Comparison of ENCODE assay signal across 15 mouse cellular contexts in the genomic region with DNA sequence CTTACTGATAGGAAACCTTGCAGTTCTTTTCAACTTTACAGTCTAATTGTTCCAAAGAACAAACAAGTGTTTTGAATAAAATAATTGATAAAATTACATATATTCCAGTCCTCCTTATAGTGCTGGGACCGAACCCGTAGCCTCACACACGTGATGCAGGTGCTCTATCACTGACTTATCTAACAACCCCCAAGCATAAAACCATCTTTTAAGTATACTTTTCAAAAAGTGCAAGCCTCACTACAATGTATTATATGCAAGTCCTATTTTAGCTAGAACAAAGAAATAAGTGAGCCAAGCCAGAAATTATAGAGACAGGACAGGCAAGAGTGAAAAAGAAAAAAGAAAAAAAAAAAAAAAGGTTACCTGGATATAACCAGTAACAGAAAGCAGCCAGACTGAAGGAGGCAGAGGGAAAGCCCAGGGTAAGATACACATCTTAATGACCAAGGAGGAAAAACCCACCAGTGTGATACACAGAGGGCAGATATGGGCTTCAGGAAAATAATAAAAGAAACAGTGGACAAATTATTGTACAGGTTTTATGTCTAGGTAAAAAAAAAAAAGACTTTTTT. TPM values are rescaled to one million over a fixed set of nuclear protein-coding genes. Genes with fewer than 3 reads are reported as not detected.
DNase-seq lines count a peak whose midpoint lies in the region; ATAC-seq lines count a peak whose summit lies in the region.
"Had no signal": no experiment of that assay in that cellular context is flagged by ENCODE, and none has a peak within 500 bp of the region (broad histone marks: within the 10 kb centered on the region; RNA-seq: fewer than 3 reads in every experiment).

No protein-coding gene starts in this region.

- peak overlapping the region; percentile 71 for H3K27ac ChIP-seq in heart, embryonic 10.5 days
- H3K27ac ChIP-seq in hindbrain, embryonic 14.5 days, result no peak overlapping the region
- no peak overlapping the region for H3K27ac ChIP-seq in hindbrain, embryonic 11.5 days (ENCODE audit: low read depth, low read length)
- peak overlapping the region; percentile 72 for H3K27ac ChIP-seq in lung, embryonic 15.5 days
- no peak overlapping the region for H3K27ac ChIP-seq in midbrain, embryonic 11.5 days (ENCODE audit: low read depth, low read length)
- H3K27ac ChIP-seq: macrophage; midbrain, embryonic 13.5 days had no signal

- peak overlapping the region; percentile 11; the same call in 1 of the 2 replicates for H3K9ac ChIP-seq in hindbrain, embryonic 14.5 days
- no peak overlapping the region for H3K9ac ChIP-seq in hindbrain, embryonic 11.5 days (ENCODE audit: low read depth, low read length)
- H3K9ac ChIP-seq in lung, embryonic 15.5 days, result no peak overlapping the region
- no peak overlapping the region for H3K9ac ChIP-seq in midbrain, embryonic 11.5 days (ENCODE audit: low read length)
- H3K9ac ChIP-seq: midbrain, embryonic 13.5 days had no signal

- 79% methylated on average over 3 of the region's 3 CpGs for WGBS in heart, embryonic 10.5 days
- WGBS in hindbrain, embryonic 14.5 days, result 86% methylated on average over 3 of the region's 3 CpGs
- WGBS in hindbrain, embryonic 11.5 days, result 91% methylated on average over 3 of the region's 3 CpGs
- WGBS in lung, embryonic 15.5 days, result 64% methylated on average over 3 of the region's 3 CpGs
- WGBS in midbrain, embryonic 11.5 days, result 96% methylated on average over 3 of the region's 3 CpGs

- peaks cover 11% of the 10 kb centered on the region; the same call in 1 of the 2 replicates for H3K36me3 ChIP-seq in heart, embryonic 10.5 days
- peaks cover 15% of the 10 kb centered on the region; the same call in 1 of the 2 replicates for H3K36me3 ChIP-seq in hindbrain, embryonic 14.5 days (replicated peaks; ENCODE audit: control insufficient read depth, insufficient read depth)
- no peaks in the 10 kb centered on the region for H3K36me3 ChIP-seq in hindbrain, embryonic 11.5 days (ENCODE audit: control insufficient read depth, insufficient read depth, low read length)
- H3K36me3 ChIP-seq in lung, embryonic 15.5 days, result peaks cover 4% of the 10 kb centered on the region; the same call in 1 of the 2 replicates
- H3K36me3 ChIP-seq in midbrain, embryonic 11.5 days (ENCODE audit: control insufficient read depth, insufficient read depth, low read length), result no peaks in the 10 kb centered on the region

- no peak overlapping the region for H3K4me3 ChIP-seq in heart, embryonic 10.5 days
- no peak overlapping the region for H3K4me3 ChIP-seq in hindbrain, embryonic 14.5 days (replicated peaks; ENCODE audit: low read length)
- H3K4me3 ChIP-seq in hindbrain, embryonic 11.5 days (ENCODE audit: low read depth, low read length), result no peak overlapping the region
- no peak overlapping the region for H3K4me3 ChIP-seq in lung, embryonic 15.5 days
- H3K4me3 ChIP-seq in midbrain, embryonic 11.5 days (ENCODE audit: low read depth, low read length), result no peak overlapping the region
- H3K4me3 ChIP-seq: midbrain, embryonic 13.5 days had no signal

- H3K9me3 ChIP-seq in heart, embryonic 10.5 days, result no peaks in the 10 kb centered on the region
- H3K9me3 ChIP-seq in hindbrain, embryonic 14.5 days (ENCODE audit: control insufficient read depth, low read length), result no peaks in the 10 kb centered on the region
- H3K9me3 ChIP-seq in hindbrain, embryonic 11.5 days (ENCODE audit: control insufficient read depth, low read length), result no peaks in the 10 kb centered on the region
- no peaks in the 10 kb centered on the region for H3K9me3 ChIP-seq in lung, embryonic 15.5 days
- no peaks in the 10 kb centered on the region for H3K9me3 ChIP-seq in midbrain, embryonic 11.5 days (ENCODE audit: control insufficient read depth, low read length)
- H3K9me3 ChIP-seq: G1E; midbrain, embryonic 13.5 days had no signal

- DNase-seq in heart, embryonic 10.5 days (ENCODE audit: low spot score), result no peak
- no peak for DNase-seq in heart, postnatal 25 days (ENCODE audit: low spot score)
- DNase-seq in hindbrain, embryonic 14.5 days (ENCODE audit: low spot score), result no peak
- no peak for DNase-seq in hindbrain, embryonic 11.5 days (ENCODE audit: low spot score)
- no peak for DNase-seq in lung, postnatal 25 days (ENCODE audit: low spot score)
- no peak for DNase-seq in midbrain, embryonic 11.5 days (ENCODE audit: low spot score, missing footprints)
- DNase-seq: adrenal gland, adult 2 months; cerebellum, adult 11-12 months; gastrocnemius, postnatal 36 days; kidney, postnatal 10 days; layer of hippocampus, adult 9-11 months had no signal

- H3K4me2 ChIP-seq in hindbrain, embryonic 14.5 days (replicated peaks), result no peak overlapping the region
- H3K4me2 ChIP-seq in hindbrain, embryonic 11.5 days (replicated peaks; ENCODE audit: low read depth, low read length), result no peak overlapping the region
- H3K4me2 ChIP-seq in lung, embryonic 15.5 days, result no peak overlapping the region; the same call in 1 of the 2 replicates
- no peak overlapping the region for H3K4me2 ChIP-seq in midbrain, embryonic 11.5 days
- H3K4me2 ChIP-seq: midbrain, embryonic 13.5 days had no signal

- no peak for ATAC-seq in hindbrain, embryonic 14.5 days (ENCODE audit: low FRiP score)
- no peak for ATAC-seq in hindbrain, embryonic 11.5 days (ENCODE audit: low FRiP score)
- no peak for ATAC-seq in lung, embryonic 15.5 days (ENCODE audit: borderline replicate concordance, extremely low read depth, low FRiP score, low TSS enrichment)
- no peak for ATAC-seq in midbrain, embryonic 11.5 days (ENCODE audit: low FRiP score)
- ATAC-seq: midbrain, embryonic 13.5 days had no signal

- H3K27me3 ChIP-seq in heart, embryonic 10.5 days (ENCODE audit: insufficient read depth, poor library complexity, severe bottlenecking), result no peaks in the 10 kb centered on the region
- no peaks in the 10 kb centered on the region for H3K27me3 ChIP-seq in hindbrain, embryonic 14.5 days (ENCODE audit: control insufficient read depth, insufficient read depth, low read length)
- H3K27me3 ChIP-seq in hindbrain, embryonic 11.5 days (ENCODE audit: control insufficient read depth, insufficient read depth, low read length), result no peaks in the 10 kb centered on the region
- no peaks in the 10 kb centered on the region for H3K27me3 ChIP-seq in lung, embryonic 15.5 days
- no peaks in the 10 kb centered on the region for H3K27me3 ChIP-seq in midbrain, embryonic 11.5 days (ENCODE audit: control insufficient read depth, insufficient read depth, low read length)
- H3K27me3 ChIP-seq: midbrain, embryonic 13.5 days had no signal

- H3K4me1 ChIP-seq in heart, embryonic 10.5 days, result peaks cover 11% of the 10 kb centered on the region
- H3K4me1 ChIP-seq in hindbrain, embryonic 14.5 days (replicated peaks; ENCODE audit: control insufficient read depth, insufficient read depth, low read length), result no peaks in the 10 kb centered on the region
- H3K4me1 ChIP-seq in hindbrain, embryonic 11.5 days (replicated peaks; ENCODE audit: control insufficient read depth, insufficient read depth, low read length), result no peaks in the 10 kb centered on the region
- peaks cover 7% of the 10 kb centered on the region; the same call in 1 of the 2 replicates for H3K4me1 ChIP-seq in lung, embryonic 15.5 days
- H3K4me1 ChIP-seq in midbrain, embryonic 11.5 days (ENCODE audit: control insufficient read depth, insufficient read depth, low read length), result no peaks in the 10 kb centered on the region
- H3K4me1 ChIP-seq: midbrain, embryonic 13.5 days had no signal

- intact Hi-C loops in heart, postnatal 25 days (cut with DNase I), result no loop called here

RNA-seq across cellular contexts. Expression of a gene that starts 36.7 kb away (rescaled TPM):
- polyA plus RNA-seq in heart, embryonic 10.5 days (2016; fragmentation: Nextera tagmentation; extraction: Ambion mirVana), result 107 and 115 TPM in 2 replicates
- 10 to 100 TPM; 63.1 to 66.1 TPM for total RNA-seq in heart, postnatal 25 days (2021)
- 148 and 151 TPM in 2 replicates for polyA plus RNA-seq in hindbrain, embryonic 14.5 days (2014; fragmentation: Nextera tagmentation; extraction: Ambion mirVana)
- 97.9 and 105 TPM in 2 replicates for polyA plus RNA-seq in hindbrain, embryonic 11.5 days (2014; fragmentation: Nextera tagmentation; extraction: Ambion mirVana)
- polyA plus RNA-seq in lung, embryonic 15.5 days (2015; fragmentation: Nextera tagmentation; extraction: Ambion mirVana), result 99.3 and 107 TPM in 2 replicates
- 93.7 and 103 TPM in 2 replicates for polyA plus RNA-seq in midbrain, embryonic 11.5 days (2014; fragmentation: Nextera tagmentation; extraction: Ambion mirVana)

RNA-seq across cellular contexts. Expression of a gene that starts 36.8 kb away (rescaled TPM):
- polyA plus RNA-seq in heart, embryonic 10.5 days (2016; fragmentation: Nextera tagmentation; extraction: Ambion mirVana), result 24.4 and 30.2 TPM in 2 replicates
- 1 to 10 TPM; 6.3 to 6.5 TPM for total RNA-seq in heart, postnatal 25 days (2021)
- polyA plus RNA-seq in hindbrain, embryonic 14.5 days (2014; fragmentation: Nextera tagmentation; extraction: Ambion mirVana), result 28.5 and 30.4 TPM in 2 replicates
- polyA plus RNA-seq in hindbrain, embryonic 11.5 days (2014; fragmentation: Nextera tagmentation; extraction: Ambion mirVana), result 40.3 and 42.4 TPM in 2 replicates
- polyA plus RNA-seq in lung, embryonic 15.5 days (2015; fragmentation: Nextera tagmentation; extraction: Ambion mirVana), result 32.0 and 32.5 TPM in 2 replicates
- 41.8 and 41.9 TPM in 2 replicates for polyA plus RNA-seq in midbrain, embryonic 11.5 days (2014; fragmentation: Nextera tagmentation; extraction: Ambion mirVana)

Comparison
In these comparisons a context has a peak if more than half of its experiments do, and no peak if none do; other contexts are left out.
1. H3K27ac ChIP-seq: peak in heart, embryonic 10.5 days (single experiment) and lung, embryonic 15.5 days (single experiment); none in hindbrain, embryonic 14.5 days (single experiment), hindbrain, embryonic 11.5 days (single experiment) and midbrain, embryonic 11.5 days (single experiment).